Mouse (Mus musculus) limb, embryonic 11.5 days (tissue): ENCODE data around the gene Rxfp2. TPM values are rescaled to one million over a fixed set of nuclear protein-coding genes. Genes with fewer than 3 reads are reported as not detected.

Experiments
- ATAC-seq: fragments of 200-750 bp; cut with Nextera tagmentation; 2 replicates; pipeline ENCODE4 v1.8.0; 2017; ENCODE audit warnings: low read depth; ENCODE audit not compliant: insufficient number of reproducible peaks, low FRiP score, low TSS enrichment
- DNase-seq: peaks from one replicate; pipeline ENCODE4 v3.0.0-alpha.2; 2015; ENCODE audit warnings: low spot score
- H3K27ac ChIP-seq: fragments of 300-500 bp; sonication (generic); replicated peaks from 2 replicates; pipeline ENCODE4 v1.5.1; 2014; ENCODE audit warnings: low read depth, mild to moderate bottlenecking, low read length
- H3K27me3 ChIP-seq: fragments of 300-500 bp; sonication (generic); 2 replicates; pipeline ENCODE4 v1.6.1; 2014; ENCODE audit warnings: mild to moderate bottlenecking, low read length, mixed read lengths; ENCODE audit not compliant: control insufficient read depth, insufficient read depth
- H3K36me3 ChIP-seq: fragments of 300-500 bp; sonication (generic); 2 replicates; pipeline ENCODE4 v1.6.1; 2014; ENCODE audit warnings: mild to moderate bottlenecking, low read length, moderate library complexity, mixed read lengths; ENCODE audit not compliant: control insufficient read depth, insufficient read depth
- H3K4me1 ChIP-seq: fragments of 300-500 bp; sonication (generic); 2 replicates; pipeline ENCODE4 v1.6.1; 2014; ENCODE audit warnings: low read length, mixed read lengths; ENCODE audit not compliant: control insufficient read depth, insufficient read depth
- H3K4me2 ChIP-seq: fragments of 300-500 bp; sonication (generic); 2 replicates; pipeline ENCODE4 v1.6.1; 2014; ENCODE audit warnings: low read depth, mild to moderate bottlenecking, moderate library complexity; ENCODE audit not compliant: severe bottlenecking
- H3K4me3 ChIP-seq: fragments of 300-500 bp; sonication (generic); 2 replicates; pipeline ENCODE4 v1.5.1; 2014; ENCODE audit warnings: low read depth, low read length
- H3K9ac ChIP-seq: fragments of 300-500 bp; sonication (generic); 2 replicates; pipeline ENCODE4 v1.6.1; 2014; ENCODE audit warnings: mild to moderate bottlenecking, low read length
- H3K9me3 ChIP-seq: fragments of 300-500 bp; sonication (generic); 2 replicates; pipeline ENCODE4 v1.6.1; 2016; ENCODE audit warnings: low read length; ENCODE audit not compliant: control insufficient read depth
- WGBS: fragments of 180-500 bp; shearing (Covaris S2); extraction: QIAGEN DNeasy Blood & Tissue Kit; methylation state at CpG from one replicate; pipeline ENCODE4 v1.1.7; 2014; 5-methylcytosine and 5-hydroxymethylcytosine counted together
- polyA plus RNA-seq: library from polyadenylated mRNA; unstranded; fragments of >200 nt; fragmentation: Nextera tagmentation; extraction: Ambion mirVana; gene quantifications from 2 replicates; pipeline ENCODE4 v1.2.1, GENCODE M21; 2014

The Rxfp2 gene
- polyA plus RNA-seq, 1 experiment from 2014 or later = 1.8 TPM

- H3K9me3 ChIP-seq = no peaks in the 10 kb centered on the region
- no peak overlapping the region for H3K27ac ChIP-seq
- 52% methylated on average over 7 of the region's 7 CpGs for WGBS
- H3K4me2 ChIP-seq = no peak overlapping the region
- no peaks in the 10 kb centered on the region for H3K27me3 ChIP-seq
- H3K36me3 ChIP-seq = no peaks in the 10 kb centered on the region
- no peak overlapping the region for H3K9ac ChIP-seq
- DNase-seq = peak; percentile 60
- H3K4me1 ChIP-seq = peaks cover 2% of the 10 kb centered on the region; the same call in 1 of the 2 replicates
- ATAC-seq = no peak
- no peak overlapping the region for H3K4me3 ChIP-seq
Observed at GRCm38 (mm10) chr5:150049946-150050345, 31.5 kb downstream of the Rxfp2 start.

- Histone ChIP-seq H3K27me3 (no peaks in the 10 kb centered on the region), H3K36me3 (no peaks in the 10 kb centered on the region), H3K4me1 (peaks cover 2% of the 10 kb centered on the region; the same call in 1 of the 2 replicates), H3K27ac (no peak overlapping the region), H3K9ac (no peak overlapping the region), H3K4me3 (no peak overlapping the region), H3K4me2 (no peak overlapping the region), H3K9me3 (no peaks in the 10 kb centered on the region)
- 59% methylated on average over 5 of the region's 5 CpGs for WGBS
- ATAC-seq = no peak
- peak; percentile 78 for DNase-seq
Observed at GRCm38 (mm10) chr5:150051828-150052227, 33.4 kb downstream of the Rxfp2 start.

- WGBS = 89% methylated on average over 4 of the region's 4 CpGs
- Histone ChIP-seq H3K9ac (no peak overlapping the region), H3K4me3 (no peak overlapping the region), H3K36me3 (no peaks in the 10 kb centered on the region), H3K4me2 (no peak overlapping the region), H3K4me1 (no peaks in the 10 kb centered on the region), H3K9me3 (no peaks in the 10 kb centered on the region), H3K27me3 (no peaks in the 10 kb centered on the region), H3K27ac (no peak overlapping the region)
- no peak for DNase-seq
- ATAC-seq = no peak
Observed at GRCm38 (mm10) chr5:150053294-150053693, 34.8 kb downstream of the Rxfp2 start.

GRCm38 (mm10) chr5:150053956-150054355, 35.5 kb downstream of the Rxfp2 start:
- no peak overlapping the region for H3K4me3 ChIP-seq
- no peak overlapping the region for H3K27ac ChIP-seq
- no peak for ATAC-seq
- H3K4me2 ChIP-seq = no peak overlapping the region
- H3K9ac ChIP-seq = no peak overlapping the region
- H3K27me3 ChIP-seq = no peaks in the 10 kb centered on the region
- no peaks in the 10 kb centered on the region for H3K36me3 ChIP-seq
- no peak for DNase-seq
- H3K4me1 ChIP-seq = no peaks in the 10 kb centered on the region
- peaks cover 4% of the 10 kb centered on the region for H3K9me3 ChIP-seq
- WGBS = 91% methylated on average over 7 of the region's 7 CpGs

- Histone ChIP-seq H3K27me3 (no peaks in the 10 kb centered on the region), H3K9me3 (peaks cover 4% of the 10 kb centered on the region), H3K4me1 (no peaks in the 10 kb centered on the region), H3K9ac (no peak overlapping the region), H3K27ac (no peak overlapping the region), H3K4me3 (no peak overlapping the region), H3K4me2 (no peak overlapping the region), H3K36me3 (no peaks in the 10 kb centered on the region)
- DNase-seq = no peak
- no peak for ATAC-seq
- WGBS = 92% methylated on average over 1 of the region's 1 CpGs
Observed at GRCm38 (mm10) chr5:150055322-150055721, 36.8 kb downstream of the Rxfp2 start.

- Histone ChIP-seq H3K9ac (no peak overlapping the region), H3K4me3 (no peak overlapping the region), H3K9me3 (peaks cover 4% of the 10 kb centered on the region), H3K27ac (no peak overlapping the region), H3K4me2 (no peak overlapping the region), H3K27me3 (no peaks in the 10 kb centered on the region), H3K36me3 (no peaks in the 10 kb centered on the region), H3K4me1 (no peaks in the 10 kb centered on the region)
- DNase-seq = no peak
- 82% methylated on average over 5 of the region's 5 CpGs for WGBS
- no peak for ATAC-seq
Observed at GRCm38 (mm10) chr5:150056056-150056455, 37.6 kb downstream of the Rxfp2 start.

GRCm38 (mm10) chr5:150058845-150059244, 40.4 kb downstream of the Rxfp2 start:
- Histone ChIP-seq H3K9ac (no peak overlapping the region), H3K4me3 (no peak overlapping the region), H3K36me3 (no peaks in the 10 kb centered on the region), H3K27ac (no peak overlapping the region), H3K4me2 (no peak overlapping the region), H3K27me3 (no peaks in the 10 kb centered on the region), H3K4me1 (no peaks in the 10 kb centered on the region), H3K9me3 (peaks cover 4% of the 10 kb centered on the region)
- 81% methylated on average over 5 of the region's 5 CpGs for WGBS
- DNase-seq (no peak), ATAC-seq (no peak)

- no peaks in the 10 kb centered on the region for H3K36me3 ChIP-seq
- H3K27me3 ChIP-seq = no peaks in the 10 kb centered on the region
- H3K27ac ChIP-seq = no peak overlapping the region
- H3K4me3 ChIP-seq = no peak overlapping the region
- H3K9ac ChIP-seq = no peak overlapping the region
- H3K9me3 ChIP-seq = peaks cover 4% of the 10 kb centered on the region
- no peak overlapping the region for H3K4me2 ChIP-seq
- WGBS = 93% methylated on average over 9 of the region's 9 CpGs
- H3K4me1 ChIP-seq = no peaks in the 10 kb centered on the region
- DNase-seq = no peak
- no peak for ATAC-seq
Observed at GRCm38 (mm10) chr5:150059466-150059865, 41.0 kb downstream of the Rxfp2 start.

GRCm38 (mm10) chr5:150061086-150061485, 42.6 kb downstream of the Rxfp2 start:
- no peaks in the 10 kb centered on the region for H3K4me1 ChIP-seq
- no peak overlapping the region for H3K4me2 ChIP-seq
- H3K9ac ChIP-seq = no peak overlapping the region
- H3K27me3 ChIP-seq = no peaks in the 10 kb centered on the region
- no peak for ATAC-seq
- no peak overlapping the region for H3K4me3 ChIP-seq
- 90% methylated on average over 9 of the region's 9 CpGs for WGBS
- peaks cover 4% of the 10 kb centered on the region for H3K9me3 ChIP-seq
- no peak for DNase-seq
- no peaks in the 10 kb centered on the region for H3K36me3 ChIP-seq
- no peak overlapping the region for H3K27ac ChIP-seq
